Mouse (Mus musculus): ENCODE results near the gene Cyp27b1. TPM values are rescaled to one million over a fixed set of nuclear protein-coding genes. Genes with fewer than 3 reads are reported as not detected.

The Cyp27b1 gene
- total and polyA plus RNA-seq, 3 experiments = 0.17 to 2.1 (median 0.33) TPM

DNA sequence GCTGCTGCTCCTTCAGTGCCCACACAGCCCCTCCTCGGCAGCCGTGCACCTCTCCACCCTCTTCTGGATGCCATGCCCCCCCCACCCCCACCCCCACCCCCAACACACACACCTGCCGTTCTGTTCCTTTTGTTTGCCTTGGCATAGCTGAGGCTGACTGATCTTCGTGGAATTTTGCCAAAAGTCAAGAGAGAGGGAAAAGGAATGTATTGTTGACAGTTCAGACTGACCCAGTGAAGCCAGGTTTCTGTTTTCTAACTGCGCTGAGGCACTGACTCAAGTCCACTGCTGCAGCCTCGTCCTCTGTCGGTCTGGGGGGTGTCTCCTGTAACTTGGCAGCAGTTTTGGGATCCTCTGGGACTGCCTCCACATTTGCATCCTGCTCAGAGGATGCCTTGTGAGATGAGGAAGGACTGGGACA, 46.3 kb downstream of the Cyp27b1 start:
- Histone ChIP-seq H3K36me3 (replicated peaks) (peaks cover 63% of the 10 kb centered on the region), H3K4me1 (ENCODE audit: insufficient read depth, low read depth, low read length) (peaks cover 26% of the 10 kb centered on the region), H3K27me3 (ENCODE audit: insufficient read depth, low read length) (peaks cover 28% of the 10 kb centered on the region), H3K4me3 (ENCODE audit: low read depth, low read length) (no peak overlapping the region), H3K9me3 (replicated peaks) (peaks cover 5% of the 10 kb centered on the region)
- TF ChIP-seq CTCF (IDR thresholded peaks at IDR 0.05; ENCODE audit: low read depth, low read length) (no peak), TAL1 (conservative IDR thresholded peaks at IDR 0.05; ENCODE audit: low read depth, low read length) (no peak), GATA1 (IDR thresholded peaks at IDR 0.05; ENCODE audit: borderline replicate concordance, low read length) (no peak), GATA2 (IDR thresholded peaks at IDR 0.05; ENCODE audit: borderline replicate concordance, low read depth, low read length) (no peak), POLR2AphosphoS5 (IDR thresholded peaks at IDR 0.05; ENCODE audit: insufficient replicate concordance, low read depth, low read length) (no peak)
- no peak for ATAC-seq (ENCODE audit: extremely low read depth, insufficient number of reproducible peaks, low FRiP score, poor library complexity, severe bottlenecking)
- no peak for DNase-seq (ENCODE audit: low spot score)

GRCm38 (mm10) chr10:127098514-127098913, 50.5 kb downstream of the Cyp27b1 start:
- peaks cover 30% of the 10 kb centered on the region for H3K4me1 ChIP-seq (ENCODE audit: insufficient read depth, low read depth, low read length)
- H3K4me3 ChIP-seq (ENCODE audit: low read depth, low read length) = no peak overlapping the region
- H3K36me3 ChIP-seq (replicated peaks) = peaks cover 96% of the 10 kb centered on the region
- TF ChIP-seq TAL1 (conservative IDR thresholded peaks at IDR 0.05; ENCODE audit: low read depth, low read length) (no peak), GATA1 (IDR thresholded peaks at IDR 0.05; ENCODE audit: borderline replicate concordance, low read length) (no peak), CTCF (IDR thresholded peaks at IDR 0.05; ENCODE audit: low read depth, low read length) (no peak), GATA2 (IDR thresholded peaks at IDR 0.05; ENCODE audit: borderline replicate concordance, low read depth, low read length) (no peak), POLR2AphosphoS5 (IDR thresholded peaks at IDR 0.05; ENCODE audit: insufficient replicate concordance, low read depth, low read length) (no peak)
- DNase-seq (ENCODE audit: low spot score) (no peak), ATAC-seq (ENCODE audit: extremely low read depth, insufficient number of reproducible peaks, low FRiP score, poor library complexity, severe bottlenecking) (no peak)
- H3K27me3 ChIP-seq (ENCODE audit: insufficient read depth, low read length) = no peaks in the 10 kb centered on the region
- H3K9me3 ChIP-seq (replicated peaks) = no peaks in the 10 kb centered on the region

GRCm38 (mm10) chr10:127099191-127099590, 51.1 kb downstream of the Cyp27b1 start:
- ATAC-seq (ENCODE audit: extremely low read depth, insufficient number of reproducible peaks, low FRiP score, poor library complexity, severe bottlenecking) (no peak), DNase-seq (ENCODE audit: low spot score) (no peak)
- Histone ChIP-seq H3K27me3 (ENCODE audit: insufficient read depth, low read length) (no peaks in the 10 kb centered on the region), H3K9me3 (replicated peaks) (no peaks in the 10 kb centered on the region), H3K4me3 (ENCODE audit: low read depth, low read length) (no peak overlapping the region), H3K4me1 (ENCODE audit: insufficient read depth, low read depth, low read length) (peaks cover 34% of the 10 kb centered on the region), H3K36me3 (replicated peaks) (peaks cover 96% of the 10 kb centered on the region)
- TF ChIP-seq TAL1 (conservative IDR thresholded peaks at IDR 0.05; ENCODE audit: low read depth, low read length) = no peak
- TF ChIP-seq GATA1 (IDR thresholded peaks at IDR 0.05; ENCODE audit: borderline replicate concordance, low read length) = no peak
- no peak for TF ChIP-seq POLR2AphosphoS5 (IDR thresholded peaks at IDR 0.05; ENCODE audit: insufficient replicate concordance, low read depth, low read length)
- TF ChIP-seq CTCF (IDR thresholded peaks at IDR 0.05; ENCODE audit: low read depth, low read length) = no peak
- no peak for TF ChIP-seq GATA2 (IDR thresholded peaks at IDR 0.05; ENCODE audit: borderline replicate concordance, low read depth, low read length)

DNA sequence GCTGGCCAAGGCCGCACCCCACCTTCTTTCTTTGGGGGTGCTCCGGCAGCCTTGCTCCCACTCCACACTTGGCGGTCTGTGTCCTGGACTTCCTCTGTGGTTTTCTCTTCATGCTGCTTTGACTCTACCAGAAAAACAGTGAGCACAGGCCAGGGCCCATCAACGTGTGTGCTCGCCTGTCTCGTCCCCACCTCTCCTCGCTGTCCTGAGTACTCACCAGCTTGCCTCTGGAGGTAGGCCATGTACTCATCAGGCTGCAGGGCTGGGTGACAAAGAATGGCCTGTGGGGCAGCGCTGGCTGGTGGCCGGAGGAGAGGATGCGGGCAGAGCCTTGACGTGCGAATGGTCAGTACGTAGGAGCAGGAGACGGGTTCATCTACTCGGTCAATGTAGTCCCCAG, 51.8 kb downstream of the Cyp27b1 start:
- no peak for ATAC-seq (ENCODE audit: extremely low read depth, insufficient number of reproducible peaks, low FRiP score, poor library complexity, severe bottlenecking)

DNA sequence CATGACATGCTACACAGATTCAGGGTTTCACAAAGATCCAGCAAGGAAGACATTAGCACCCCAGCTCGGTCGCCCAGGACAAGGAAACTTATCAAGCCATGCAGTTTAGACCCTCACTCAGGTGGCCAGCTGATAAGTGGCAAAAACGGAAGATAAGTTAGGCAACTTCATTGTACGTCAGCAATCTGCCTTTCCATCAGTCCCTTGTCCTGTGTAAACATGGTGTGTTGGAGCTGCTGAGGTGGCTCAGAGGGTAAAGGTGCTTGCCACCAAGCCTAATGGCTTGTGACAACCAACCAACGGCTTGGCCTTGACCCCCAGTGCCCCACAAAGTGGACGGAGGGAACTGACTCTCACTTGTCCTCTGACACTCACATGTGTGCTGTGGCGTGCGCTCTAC, 52.4 kb downstream of the Cyp27b1 start:
- TF ChIP-seq CTCF (IDR thresholded peaks at IDR 0.05; ENCODE audit: low read depth, low read length) = no peak
- TF ChIP-seq GATA1 (IDR thresholded peaks at IDR 0.05; ENCODE audit: borderline replicate concordance, low read length) = no peak
- TF ChIP-seq GATA2 (IDR thresholded peaks at IDR 0.05; ENCODE audit: borderline replicate concordance, low read depth, low read length) = peak; percentile 41; the same call in 1 of the 2 replicates
- TF ChIP-seq TAL1 (conservative IDR thresholded peaks at IDR 0.05; ENCODE audit: low read depth, low read length) = peak; percentile 68
- no peak for TF ChIP-seq POLR2AphosphoS5 (IDR thresholded peaks at IDR 0.05; ENCODE audit: insufficient replicate concordance, low read depth, low read length)
- no peaks in the 10 kb centered on the region for H3K27me3 ChIP-seq (ENCODE audit: insufficient read depth, low read length)
- H3K9me3 ChIP-seq (replicated peaks) = no peaks in the 10 kb centered on the region
- peak overlapping the region; percentile 25; the same call in 1 of the 2 replicates for H3K4me3 ChIP-seq (ENCODE audit: low read depth, low read length)
- peaks cover 96% of the 10 kb centered on the region for H3K36me3 ChIP-seq (replicated peaks)
- peak; percentile 58; the same call in 1 of the 2 replicates for ATAC-seq (ENCODE audit: extremely low read depth, insufficient number of reproducible peaks, low FRiP score, poor library complexity, severe bottlenecking)
- H3K4me1 ChIP-seq (ENCODE audit: insufficient read depth, low read depth, low read length) = peaks cover 34% of the 10 kb centered on the region
- no peak for DNase-seq (ENCODE audit: low spot score)

More for the DNA sequence above, 51.8 kb downstream of the Cyp27b1 start:
- H3K36me3 ChIP-seq (replicated peaks) = peaks cover 96% of the 10 kb centered on the region
- no peaks in the 10 kb centered on the region for H3K9me3 ChIP-seq (replicated peaks)
- H3K4me3 ChIP-seq (ENCODE audit: low read depth, low read length) = peak overlapping the region; percentile 25; the same call in 1 of the 2 replicates
- peaks cover 34% of the 10 kb centered on the region for H3K4me1 ChIP-seq (ENCODE audit: insufficient read depth, low read depth, low read length)
- H3K27me3 ChIP-seq (ENCODE audit: insufficient read depth, low read length) = no peaks in the 10 kb centered on the region
- TF ChIP-seq POLR2AphosphoS5 (IDR thresholded peaks at IDR 0.05; ENCODE audit: insufficient replicate concordance, low read depth, low read length) (no peak), CTCF (IDR thresholded peaks at IDR 0.05; ENCODE audit: low read depth, low read length) (no peak)
- DNase-seq (ENCODE audit: low spot score) = no peak

DNA sequence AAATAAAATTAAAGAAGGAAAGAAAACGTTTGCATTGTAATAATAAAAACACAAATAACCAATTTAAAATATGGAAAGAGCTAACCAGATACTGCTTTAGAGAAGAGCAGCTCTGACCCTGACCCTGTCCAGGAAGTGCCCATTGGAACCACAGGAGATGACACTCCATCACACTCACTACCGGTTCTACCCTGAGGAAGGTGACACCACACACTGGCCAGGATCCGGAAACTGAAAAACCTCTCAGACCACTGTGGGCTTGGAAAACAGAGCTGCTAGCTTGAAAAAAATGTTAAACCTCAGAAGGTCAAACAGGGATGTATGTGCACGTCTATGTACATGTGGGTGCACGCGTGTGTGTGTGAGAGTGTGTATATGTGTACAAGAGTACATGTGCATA, 53.1 kb downstream of the Cyp27b1 start:
- ATAC-seq (ENCODE audit: extremely low read depth, insufficient number of reproducible peaks, low FRiP score, poor library complexity, severe bottlenecking) (no peak), DNase-seq (ENCODE audit: low spot score) (no peak)
- no peaks in the 10 kb centered on the region for H3K9me3 ChIP-seq (replicated peaks)
- TF ChIP-seq GATA2 (IDR thresholded peaks at IDR 0.05; ENCODE audit: borderline replicate concordance, low read depth, low read length) (no peak), TAL1 (conservative IDR thresholded peaks at IDR 0.05; ENCODE audit: low read depth, low read length) (no peak), CTCF (IDR thresholded peaks at IDR 0.05; ENCODE audit: low read depth, low read length) (no peak), GATA1 (IDR thresholded peaks at IDR 0.05; ENCODE audit: borderline replicate concordance, low read length) (no peak)
- peaks cover 34% of the 10 kb centered on the region for H3K4me1 ChIP-seq (ENCODE audit: insufficient read depth, low read depth, low read length)
- H3K36me3 ChIP-seq (replicated peaks) = peaks cover 93% of the 10 kb centered on the region
- H3K4me3 ChIP-seq (ENCODE audit: low read depth, low read length) = no peak overlapping the region; the same call in 1 of the 2 replicates
- no peaks in the 10 kb centered on the region for H3K27me3 ChIP-seq (ENCODE audit: insufficient read depth, low read length)

Other genes with a start within 250 kb of the Cyp27b1 start
- 6.8 and 13.4 TPM in 2 replicates for gene Atp23, start 146.9 kb upstream of the Cyp27b1 start, total RNA-seq (2014; fragmentation: Nextera tagmentation)
- 15.1 and 19.7 TPM in 2 replicates for gene Atp23, start 146.9 kb upstream of the Cyp27b1 start, total RNA-seq (2017)
- gene Atp23, start 146.9 kb upstream of the Cyp27b1 start, polyA plus RNA-seq (2012) = 9.9 and 15.3 TPM in 2 replicates
- 67.2 and 81.4 TPM in 2 replicates for gene Ctdsp2, start 69.5 kb upstream of the Cyp27b1 start, total RNA-seq (2014; fragmentation: Nextera tagmentation)
- 28.1 and 30.2 TPM in 2 replicates for gene Ctdsp2, start 69.5 kb upstream of the Cyp27b1 start, total RNA-seq (2017)
- gene Ctdsp2, start 69.5 kb upstream of the Cyp27b1 start, polyA plus RNA-seq (2012) = 143 and 162 TPM in 2 replicates
- gene Avil, start 47.5 kb upstream of the Cyp27b1 start, total RNA-seq (2014; fragmentation: Nextera tagmentation) = not detected in 2 replicates
- gene Avil, start 47.5 kb upstream of the Cyp27b1 start, total RNA-seq (2017) = 0.05 TPM in 1 of 2 replicates, not detected in the other
- 0.02 TPM in 1 of 2 replicates, not detected in the other for gene Avil, start 47.5 kb upstream of the Cyp27b1 start, polyA plus RNA-seq (2012)
- gene Tsfm, start 17.4 kb upstream of the Cyp27b1 start, total RNA-seq (2014; fragmentation: Nextera tagmentation) = 44.5 and 59.6 TPM in 2 replicates
- gene Tsfm, start 17.4 kb upstream of the Cyp27b1 start, total RNA-seq (2017) = 53.2 and 54.5 TPM in 2 replicates
- gene Tsfm, start 17.4 kb upstream of the Cyp27b1 start, polyA plus RNA-seq (2012) = 58.9 and 66.0 TPM in 2 replicates
- 36.0 and 49.6 TPM in 2 replicates for gene Mettl1, start 6.8 kb upstream of the Cyp27b1 start, total RNA-seq (2014; fragmentation: Nextera tagmentation)
- gene Mettl1, start 6.8 kb upstream of the Cyp27b1 start, total RNA-seq (2017) = 11.2 and 11.3 TPM in 2 replicates
- 21.9 and 33.4 TPM in 2 replicates for gene Mettl1, start 6.8 kb upstream of the Cyp27b1 start, polyA plus RNA-seq (2012)
- gene Eef1akmt3, start 6.7 kb upstream of the Cyp27b1 start, total RNA-seq (2014; fragmentation: Nextera tagmentation) = 0.68 and 0.97 TPM in 2 replicates
- 0.11 and 0.17 TPM in 2 replicates for gene Eef1akmt3, start 6.7 kb upstream of the Cyp27b1 start, total RNA-seq (2017)
- 0.09 and 0.17 TPM in 2 replicates for gene Eef1akmt3, start 6.7 kb upstream of the Cyp27b1 start, polyA plus RNA-seq (2012)
- gene March9, start 11.9 kb downstream of the Cyp27b1 start, total RNA-seq (2014; fragmentation: Nextera tagmentation) = 0.68 and 1.1 TPM in 2 replicates
- 1.2 and 1.3 TPM in 2 replicates for gene March9, start 11.9 kb downstream of the Cyp27b1 start, total RNA-seq (2017)
- 0.63 and 0.88 TPM in 2 replicates for gene March9, start 11.9 kb downstream of the Cyp27b1 start, polyA plus RNA-seq (2012)
- gene Cdk4, start 15.3 kb downstream of the Cyp27b1 start, total RNA-seq (2014; fragmentation: Nextera tagmentation) = 532 and 608 TPM in 2 replicates
- gene Cdk4, start 15.3 kb downstream of the Cyp27b1 start, total RNA-seq (2017) = 648 and 675 TPM in 2 replicates
- 1,726 and 1,826 TPM in 2 replicates for gene Cdk4, start 15.3 kb downstream of the Cyp27b1 start, polyA plus RNA-seq (2012)
- gene Tspan31, start 22.0 kb downstream of the Cyp27b1 start, total RNA-seq (2014; fragmentation: Nextera tagmentation) = 163 and 186 TPM in 2 replicates
- gene Tspan31, start 22.0 kb downstream of the Cyp27b1 start, total RNA-seq (2017) = 73.6 and 83.9 TPM in 2 replicates
- 30.3 and 41.8 TPM in 2 replicates for gene Tspan31, start 22.0 kb downstream of the Cyp27b1 start, polyA plus RNA-seq (2012)
- 0.15 and 1.3 TPM in 2 replicates for gene Agap2, start 27.0 kb downstream of the Cyp27b1 start, total RNA-seq (2014; fragmentation: Nextera tagmentation)
- under 0.01 and 1.1 TPM in 2 replicates for gene Agap2, start 27.0 kb downstream of the Cyp27b1 start, total RNA-seq (2017)
- gene Agap2, start 27.0 kb downstream of the Cyp27b1 start, polyA plus RNA-seq (2012) = 0.07 and 0.26 TPM in 2 replicates
- gene Os9, start 72.9 kb downstream of the Cyp27b1 start, total RNA-seq (2014; fragmentation: Nextera tagmentation) = 47.9 and 55.4 TPM in 2 replicates
- gene Os9, start 72.9 kb downstream of the Cyp27b1 start, total RNA-seq (2017) = 95.7 and 99.7 TPM in 2 replicates
- 110 and 126 TPM in 2 replicates for gene Os9, start 72.9 kb downstream of the Cyp27b1 start, polyA plus RNA-seq (2012)
- gene B4galnt1, start 117.0 kb downstream of the Cyp27b1 start, total RNA-seq (2014; fragmentation: Nextera tagmentation) = 173 and 188 TPM in 2 replicates
- 65.0 and 66.7 TPM in 2 replicates for gene B4galnt1, start 117.0 kb downstream of the Cyp27b1 start, total RNA-seq (2017)
- 292 and 318 TPM in 2 replicates for gene B4galnt1, start 117.0 kb downstream of the Cyp27b1 start, polyA plus RNA-seq (2012)
- 8.4 and 10.1 TPM in 2 replicates for gene Slc26a10, start 132.4 kb downstream of the Cyp27b1 start, total RNA-seq (2014; fragmentation: Nextera tagmentation)
- gene Slc26a10, start 132.4 kb downstream of the Cyp27b1 start, total RNA-seq (2017) = 0.58 and 0.98 TPM in 2 replicates
- 0.68 and 0.94 TPM in 2 replicates for gene Slc26a10, start 132.4 kb downstream of the Cyp27b1 start, polyA plus RNA-seq (2012)
- 49.0 and 70.1 TPM in 2 replicates for gene Arhgef25, start 141.8 kb downstream of the Cyp27b1 start, total RNA-seq (2014; fragmentation: Nextera tagmentation)
- 43.0 and 51.4 TPM in 2 replicates for gene Arhgef25, start 141.8 kb downstream of the Cyp27b1 start, total RNA-seq (2017)
- gene Arhgef25, start 141.8 kb downstream of the Cyp27b1 start, polyA plus RNA-seq (2012) = 98.4 and 120 TPM in 2 replicates
- gene Dtx3, start 147.5 kb downstream of the Cyp27b1 start, total RNA-seq (2014; fragmentation: Nextera tagmentation) = 318 and 360 TPM in 2 replicates
- gene Dtx3, start 147.5 kb downstream of the Cyp27b1 start, total RNA-seq (2017) = 95.8 and 125 TPM in 2 replicates
- 213 and 260 TPM in 2 replicates for gene Dtx3, start 147.5 kb downstream of the Cyp27b1 start, polyA plus RNA-seq (2012)
- 136 and 141 TPM in 2 replicates for gene Pip4k2c, start 163.3 kb downstream of the Cyp27b1 start, total RNA-seq (2014; fragmentation: Nextera tagmentation)
- 126 and 133 TPM in 2 replicates for gene Pip4k2c, start 163.3 kb downstream of the Cyp27b1 start, total RNA-seq (2017)
- gene Pip4k2c, start 163.3 kb downstream of the Cyp27b1 start, polyA plus RNA-seq (2012) = 130 and 151 TPM in 2 replicates
- 0.10 TPM in 1 of 2 replicates, not detected in the other for gene Kif5a, start 215.1 kb downstream of the Cyp27b1 start, total RNA-seq (2014; fragmentation: Nextera tagmentation)
- gene Kif5a, start 215.1 kb downstream of the Cyp27b1 start, total RNA-seq (2017) = 0.11 and 0.17 TPM in 2 replicates
- 0.04 and 0.22 TPM in 2 replicates for gene Kif5a, start 215.1 kb downstream of the Cyp27b1 start, polyA plus RNA-seq (2012)
- gene Dctn2, start 218.1 kb downstream of the Cyp27b1 start, total RNA-seq (2014; fragmentation: Nextera tagmentation) = 135 TPM in 2 replicates
- gene Dctn2, start 218.1 kb downstream of the Cyp27b1 start, total RNA-seq (2017) = 139 and 154 TPM in 2 replicates
- 161 and 175 TPM in 2 replicates for gene Dctn2, start 218.1 kb downstream of the Cyp27b1 start, polyA plus RNA-seq (2012)
- gene Mbd6, start 240.8 kb downstream of the Cyp27b1 start, total RNA-seq (2014; fragmentation: Nextera tagmentation) = 107 and 121 TPM in 2 replicates
- 4.1 and 6.6 TPM in 2 replicates for gene Mbd6, start 240.8 kb downstream of the Cyp27b1 start, total RNA-seq (2017)
- gene Mbd6, start 240.8 kb downstream of the Cyp27b1 start, polyA plus RNA-seq (2012) = 239 and 302 TPM in 2 replicates

All from G1E (cell line).